Mouse (Mus musculus) kidney, postnatal 0 days (tissue): ENCODE data around the gene Gpank1. TPM values are rescaled to one million over a fixed set of nuclear protein-coding genes. Genes with fewer than 3 reads are reported as not detected.
"Not testable (repeated sequence)": the region's sequence is repeated elsewhere in the genome, so short reads cannot be mapped to it uniquely, and the experiment has no call there.

ENCODE experiments used
- ATAC-seq: fragments of 200-750 bp; cut with Nextera tagmentation; replicated peaks from 2 replicates; pipeline ENCODE4 v1.8.0; 2017; ENCODE audit warnings: low read depth, moderate number of reproducible peaks, moderate TSS enrichment, moderate library complexity; ENCODE audit not compliant: low FRiP score
- DNase-seq: peaks from one replicate; pipeline ENCODE4 v3.0.0-alpha.2; 2016; ENCODE audit warnings: low spot score
- H3K27ac ChIP-seq: fragments of 300-500 bp; sonication (generic); 2 replicates; pipeline ENCODE4 v1.5.1; 2014; ENCODE audit warnings: mild to moderate bottlenecking
- H3K27me3 ChIP-seq: fragments of 300-500 bp; sonication (generic); 2 replicates; pipeline ENCODE4 v1.6.1; 2014; ENCODE audit warnings: low read length, mixed read lengths; ENCODE audit not compliant: insufficient read depth
- H3K36me3 ChIP-seq: fragments of 300-500 bp; sonication (generic); 2 replicates; pipeline ENCODE4 v1.6.1; 2014; ENCODE audit warnings: low read length, mixed read lengths; ENCODE audit not compliant: insufficient read depth
- H3K4me1 ChIP-seq: fragments of 300-500 bp; sonication (generic); replicated peaks from 2 replicates; pipeline ENCODE4 v1.6.1; 2014; ENCODE audit warnings: antibody characterized with exemption, low read length, mixed read lengths; ENCODE audit not compliant: insufficient read depth
- H3K4me2 ChIP-seq: fragments of 300-500 bp; sonication (generic); 2 replicates; pipeline ENCODE4 v1.6.1; 2014; ENCODE audit warnings: mild to moderate bottlenecking, low read length, moderate library complexity, mixed read lengths
- H3K4me3 ChIP-seq: fragments of 300-500 bp; sonication (generic); replicated peaks from 2 replicates; pipeline ENCODE4 v1.5.1; 2014; ENCODE audit warnings: low read depth, low read length
- H3K9ac ChIP-seq: fragments of 300-500 bp; sonication (generic); 2 replicates; pipeline ENCODE4 v1.6.1; 2014; ENCODE audit warnings: low read depth, low read length
- H3K9me3 ChIP-seq: fragments of 300-500 bp; sonication (generic); replicated peaks from 2 replicates; pipeline ENCODE4 v1.6.1; 2016; ENCODE audit warnings: low read length, inconsistent platforms, mixed read lengths
- CTCF ChIP-seq: IDR thresholded peaks from 2 replicates; pipeline ENCODE4 v1.5.1; 2016; ENCODE audit warnings: antibody characterized with exemption, low read depth, mild to moderate bottlenecking, moderate library complexity
- WGBS: fragments of 180-500 bp; shearing (Covaris S2); extraction: QIAGEN DNeasy Blood & Tissue Kit; methylation state at CpG from one replicate; pipeline ENCODE4 v1.1.7; 2014; 5-methylcytosine and 5-hydroxymethylcytosine counted together
- polyA plus RNA-seq: library from polyadenylated mRNA; unstranded; fragments of >200 nt; fragmentation: Nextera tagmentation; extraction: Ambion mirVana; gene quantifications from 2 replicates; pipeline ENCODE4 v1.2.1, GENCODE M21; 2015

Gene Gpank1
- polyA plus RNA-seq, 1 experiment from 2014 or later = 15.2 TPM

DNA sequence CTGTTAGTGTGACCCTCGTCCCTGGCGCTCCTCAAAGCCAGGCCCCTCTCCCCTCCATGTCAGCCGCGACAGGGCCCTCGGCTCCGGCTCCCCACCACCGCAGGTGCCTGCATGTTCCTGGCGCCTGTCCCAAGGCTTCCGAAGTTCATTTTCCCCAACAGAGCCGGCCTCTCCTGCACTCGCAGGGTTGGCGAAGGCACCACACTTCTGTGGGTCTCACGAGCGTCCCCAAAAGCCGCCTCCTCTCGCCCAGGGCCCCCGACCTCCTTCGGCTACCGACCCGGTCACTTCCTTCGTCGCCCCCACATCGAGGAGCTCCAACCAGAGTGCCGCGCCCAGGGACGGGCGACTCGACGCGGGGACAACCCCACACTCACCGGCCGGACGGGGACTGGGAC lies 511 bp upstream of the Gpank1 start:
- ATAC-seq (peak; percentile 4), DNase-seq (no peak)
- peaks cover 24% of the 10 kb centered on the region for H3K36me3 ChIP-seq
- no peak for TF ChIP-seq CTCF
- peak overlapping the region; percentile 90 for H3K27ac ChIP-seq
- H3K27me3 ChIP-seq = no peaks in the 10 kb centered on the region
- H3K4me2 ChIP-seq = peak overlapping the region; percentile 88
- no peaks in the 10 kb centered on the region for H3K9me3 ChIP-seq
- WGBS = under 1% methylated on average over 33 of the region's 33 CpGs
- peaks cover 5% of the 10 kb centered on the region for H3K4me1 ChIP-seq
- peak overlapping the region; percentile 98 for H3K4me3 ChIP-seq
- H3K9ac ChIP-seq = peak overlapping the region; percentile 93

DNA sequence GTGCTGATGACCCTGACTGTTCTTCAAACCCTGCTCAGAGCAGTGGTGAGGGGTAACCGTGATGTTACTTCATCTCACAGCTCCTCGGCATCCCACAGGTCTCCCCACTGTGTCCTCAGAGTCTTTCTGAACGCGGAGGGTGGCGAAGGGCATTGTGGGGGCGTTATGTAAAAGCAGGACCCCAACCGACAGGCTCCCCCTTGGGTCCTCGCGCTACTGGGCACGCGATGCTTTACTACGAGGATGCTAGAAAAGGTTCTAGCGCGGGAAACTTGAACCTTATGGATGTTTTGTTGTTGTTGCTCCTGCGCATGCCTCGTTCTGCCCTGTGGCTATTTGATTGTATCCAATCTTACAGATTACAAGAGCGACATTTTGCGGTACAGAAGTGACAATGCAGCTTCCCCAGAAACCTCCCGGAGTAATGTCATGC lies 632 bp downstream of the Gpank1 start, which contains the start of gene Csnk2b:
Csnk2b (minus strand) TSS at position 183 of the 433 bp plus-strand sequence.
- peak; percentile 54 for TF ChIP-seq CTCF
- Histone ChIP-seq H3K27me3 (no peaks in the 10 kb centered on the region), H3K27ac (peak within 1 kb of the TSS; percentile 90), H3K9me3 (no peaks in the 10 kb centered on the region), H3K4me2 (peak within 1 kb of the TSS; percentile 88), H3K4me1 (peaks cover 10% of the 10 kb centered on the region), H3K9ac (peak within 1 kb of the TSS; percentile 93), H3K4me3 (peak within 1 kb of the TSS; percentile 98), H3K36me3 (peaks cover 18% of the 10 kb centered on the region)
- ATAC-seq (no peak), DNase-seq (peak; percentile 91)
- under 1% methylated on average over 19 of the region's 19 CpGs for WGBS

DNA sequence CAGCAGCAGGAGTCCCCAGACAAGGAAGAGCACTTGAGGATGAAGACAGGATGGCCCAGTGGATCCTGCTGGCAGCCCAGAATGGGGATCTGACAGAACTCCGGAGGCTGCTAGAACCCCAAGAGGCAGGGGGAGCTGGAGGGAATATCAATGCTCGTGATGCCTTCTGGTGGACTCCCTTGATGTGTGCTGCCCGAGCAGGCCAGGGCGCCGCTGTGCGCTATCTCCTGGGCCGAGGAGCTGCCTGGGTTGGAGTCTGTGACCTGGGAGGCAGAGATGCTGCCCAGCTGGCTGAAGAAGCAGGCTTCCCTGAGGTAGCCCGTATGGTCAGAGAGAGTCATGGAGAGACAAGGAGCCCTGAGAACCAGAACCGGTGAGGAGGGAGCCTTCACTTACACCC lies 2.0 kb downstream of the Gpank1 start:
- H3K27ac ChIP-seq, H3K27me3 ChIP-seq, H3K9me3 ChIP-seq, ATAC-seq, H3K4me2 ChIP-seq, H3K4me3 ChIP-seq, H3K9ac ChIP-seq, DNase-seq: not testable (repeated sequence)
- Histone ChIP-seq H3K36me3 (peaks cover 13% of the 10 kb centered on the region; the same call in 1 of the 2 replicates), H3K4me1 (peaks cover 20% of the 10 kb centered on the region)
- WGBS = 94% methylated on average over 9 of the region's 9 CpGs

DNA sequence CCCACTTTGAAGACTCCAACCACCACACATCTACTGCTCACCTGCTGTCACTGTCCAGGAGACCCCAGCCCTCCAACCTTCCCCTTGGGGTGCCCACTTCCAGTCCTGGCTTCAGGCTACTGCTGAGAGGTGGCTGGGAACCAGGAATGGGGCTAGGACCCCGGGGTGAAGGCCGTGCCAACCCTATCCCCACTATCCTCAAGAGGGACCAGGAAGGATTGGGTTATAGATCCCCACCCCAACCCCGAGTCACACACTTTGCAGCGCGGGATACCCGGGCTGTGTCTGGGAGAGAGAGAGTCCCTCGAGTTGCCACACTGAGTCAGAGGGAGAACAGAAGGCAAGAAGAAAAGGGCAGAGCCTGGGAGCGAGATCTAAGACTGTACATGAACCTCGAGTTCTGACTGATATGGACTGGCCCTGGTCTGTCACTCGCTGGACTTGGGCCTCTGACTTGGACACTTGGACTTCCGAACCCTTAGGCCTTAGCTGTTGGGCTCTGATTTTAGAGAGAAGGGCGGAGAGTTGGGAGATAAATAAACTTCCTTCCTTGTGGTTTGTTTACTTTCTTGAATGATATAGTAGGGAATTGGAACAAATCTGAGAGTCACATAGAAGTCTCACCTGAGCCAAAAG lies 3.1 kb downstream of the Gpank1 start:
- not testable (repeated sequence) for ATAC-seq
- WGBS = 92% methylated on average over 12 of the region's 12 CpGs
- H3K4me1 ChIP-seq = peaks cover 20% of the 10 kb centered on the region

DNA sequence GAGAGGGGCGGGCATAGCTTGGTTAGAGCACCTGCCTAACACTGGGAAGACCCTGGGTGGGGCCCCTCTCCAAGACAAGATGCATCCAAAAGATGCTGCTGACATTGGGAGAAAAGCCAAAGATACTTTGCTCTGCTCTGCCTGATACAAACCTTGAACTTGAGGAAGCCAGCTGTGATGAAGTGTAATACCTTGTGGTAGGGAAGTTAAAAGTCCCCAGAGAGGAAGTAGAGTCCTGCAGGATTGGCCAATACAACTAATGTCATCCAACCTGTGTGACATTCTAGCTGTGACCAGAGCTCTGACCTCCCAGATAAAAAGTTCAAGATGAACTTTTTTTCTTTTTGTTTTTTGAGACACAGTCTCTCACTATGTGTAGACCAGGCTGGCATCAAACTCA lies 3.8 kb downstream of the Gpank1 start:
- peak overlapping the region; percentile 62; the same call in 1 of the 2 replicates for H3K4me2 ChIP-seq
- no peaks in the 10 kb centered on the region for H3K27me3 ChIP-seq
- 96% methylated on average over 1 of the region's 1 CpGs for WGBS
- H3K4me3 ChIP-seq = no peak overlapping the region
- H3K27ac ChIP-seq = peak overlapping the region; percentile 89; the same call in 1 of the 2 replicates
- ATAC-seq (no peak), DNase-seq (no peak)
- peaks cover 10% of the 10 kb centered on the region; the same call in 1 of the 2 replicates for H3K36me3 ChIP-seq
- H3K9me3 ChIP-seq = no peaks in the 10 kb centered on the region
- H3K4me1 ChIP-seq = peaks cover 20% of the 10 kb centered on the region
- peak overlapping the region; percentile 69; the same call in 1 of the 2 replicates for H3K9ac ChIP-seq
- no peak for TF ChIP-seq CTCF

More for the DNA sequence above, 3.1 kb downstream of the Gpank1 start:
- not testable (repeated sequence) for H3K9ac ChIP-seq, H3K27me3 ChIP-seq, H3K27ac ChIP-seq, H3K4me3 ChIP-seq, DNase-seq, H3K36me3 ChIP-seq, H3K4me2 ChIP-seq, H3K9me3 ChIP-seq

DNA sequence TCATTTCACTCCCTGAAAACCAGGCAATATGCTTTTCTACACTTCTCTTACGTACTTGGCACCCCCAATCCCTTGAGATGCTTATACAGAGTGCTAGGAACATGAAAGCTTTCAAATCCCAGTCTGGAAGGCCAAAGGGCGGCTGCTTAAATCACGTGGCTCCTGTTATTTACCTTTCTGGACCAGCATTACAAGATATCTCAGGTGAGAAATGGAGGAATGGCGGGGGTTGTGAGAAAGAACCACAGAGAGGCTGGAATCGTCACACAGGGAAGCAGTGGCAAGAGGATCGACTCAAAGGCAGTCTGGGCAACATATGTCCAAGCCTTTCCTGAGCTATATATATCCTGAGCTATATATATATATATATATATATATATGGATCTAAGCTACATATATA lies 4.3 kb downstream of the Gpank1 start:
- DNase-seq (no peak), ATAC-seq (no peak)
- peak overlapping the region; percentile 62 for H3K4me2 ChIP-seq
- peaks cover 11% of the 10 kb centered on the region; the same call in 1 of the 2 replicates for H3K36me3 ChIP-seq
- no peaks in the 10 kb centered on the region for H3K27me3 ChIP-seq
- no peak for TF ChIP-seq CTCF
- no peaks in the 10 kb centered on the region for H3K9me3 ChIP-seq
- H3K4me3 ChIP-seq = peak overlapping the region; percentile 53
- H3K9ac ChIP-seq = peak overlapping the region; percentile 69
- 34% methylated on average over 6 of the region's 6 CpGs for WGBS
- H3K4me1 ChIP-seq = peaks cover 20% of the 10 kb centered on the region
- peak overlapping the region; percentile 89 for H3K27ac ChIP-seq
